Mouse (Mus musculus): ENCODE measurements around the gene Ybx2. TPM values are rescaled to one million over a fixed set of nuclear protein-coding genes. Genes with fewer than 3 reads are reported as not detected.

The Ybx2 gene
- polyA plus RNA-seq, 1 experiment from 2014 or later: 6.3 TPM

- peak overlapping the region; percentile 45 for H3K27ac ChIP-seq
- peaks cover 39% of the 10 kb centered on the region for H3K4me1 ChIP-seq
- peaks cover 22% of the 10 kb centered on the region for H3K27me3 ChIP-seq
- H3K9ac ChIP-seq: no peak overlapping the region
- peaks cover 82% of the 10 kb centered on the region for H3K36me3 ChIP-seq
- no peak overlapping the region for H3K4me2 ChIP-seq
- H3K4me3 ChIP-seq (replicated peaks): no peak overlapping the region
- WGBS: 77% methylated on average over 3 of the region's 3 CpGs
- no peak for ATAC-seq (replicated peaks; ENCODE audit: low FRiP score)
- H3K9me3 ChIP-seq (replicated peaks): no peaks in the 10 kb centered on the region
Observed at GRCm38 (mm10) chr11:69970775-69971174, 35.2 kb downstream of the Ybx2 start.

- 94% methylated on average over 2 of the region's 2 CpGs for WGBS
- Histone ChIP-seq H3K4me3 (replicated peaks) (no peak overlapping the region), H3K27ac (no peak overlapping the region), H3K9ac (no peak overlapping the region), H3K4me2 (no peak overlapping the region), H3K4me1 (peaks cover 18% of the 10 kb centered on the region), H3K9me3 (replicated peaks) (no peaks in the 10 kb centered on the region), H3K27me3 (no peaks in the 10 kb centered on the region), H3K36me3 (peaks cover 87% of the 10 kb centered on the region)
- no peak for ATAC-seq (replicated peaks; ENCODE audit: low FRiP score)
Observed at GRCm38 (mm10) chr11:69974907-69975306, 39.3 kb downstream of the Ybx2 start.

DNA sequence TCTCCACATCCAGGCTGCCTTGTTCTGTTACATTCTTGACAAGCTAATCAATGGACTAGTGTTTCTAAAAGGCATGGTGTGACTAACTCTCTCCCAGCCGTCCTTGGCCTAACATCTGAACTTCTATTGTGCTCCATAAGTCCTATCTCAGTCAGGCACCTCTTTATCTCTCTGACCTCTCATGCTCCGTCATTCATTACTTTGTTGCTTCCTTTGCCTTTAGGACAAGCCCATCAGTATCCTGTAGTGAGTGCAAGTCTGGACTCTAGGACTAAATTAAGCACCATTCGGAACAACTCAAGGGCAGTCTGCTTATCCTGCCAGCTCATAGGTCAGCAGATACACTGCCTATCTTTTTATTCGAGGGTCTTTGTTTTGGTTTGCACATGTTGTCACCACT lies 40.7 kb downstream of the Ybx2 start:
- whole genome bisulfite sequencing: 91% methylated on average over 4 of the region's 4 CpGs
- Histone ChIP-seq H3K36me3 (peaks cover 76% of the 10 kb centered on the region), H3K9ac (no peak overlapping the region), H3K27me3 (no peaks in the 10 kb centered on the region), H3K4me2 (no peak overlapping the region), H3K4me1 (peaks cover 11% of the 10 kb centered on the region), H3K9me3 (replicated peaks) (no peaks in the 10 kb centered on the region), H3K4me3 (replicated peaks) (no peak overlapping the region), H3K27ac (no peak overlapping the region)
- ATAC-seq (replicated peaks; ENCODE audit: low FRiP score): no peak

DNA sequence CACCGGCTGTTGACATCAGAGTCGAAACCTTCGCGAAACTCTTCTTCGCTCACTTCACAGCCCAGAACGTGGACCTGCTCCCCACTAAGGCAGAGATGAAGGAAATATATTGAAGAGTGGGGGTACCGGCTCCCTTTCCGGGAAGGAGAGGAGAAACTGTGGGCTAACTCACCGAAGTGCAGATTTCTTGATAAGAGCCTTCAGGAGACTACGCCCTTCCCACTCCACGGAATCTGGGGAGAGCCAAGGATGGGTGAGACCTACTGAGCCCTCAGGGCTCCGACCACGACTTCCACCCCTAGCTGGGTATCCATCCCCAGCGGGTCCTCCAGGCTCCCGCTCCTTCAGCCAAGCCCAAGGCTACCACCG lies 44.2 kb downstream of the Ybx2 start:
- no peak for ATAC-seq (replicated peaks; ENCODE audit: low FRiP score)
- Histone ChIP-seq H3K4me1 (peaks cover 32% of the 10 kb centered on the region), H3K9me3 (replicated peaks) (no peaks in the 10 kb centered on the region), H3K4me2 (peak overlapping the region; percentile 72), H3K27ac (peak overlapping the region; percentile 100), H3K27me3 (no peaks in the 10 kb centered on the region), H3K4me3 (replicated peaks) (peak overlapping the region; percentile 97), H3K36me3 (peaks cover 56% of the 10 kb centered on the region), H3K9ac (peak overlapping the region; percentile 76)
- 3% methylated on average over 16 of the region's 16 CpGs for WGBS

- Histone ChIP-seq H3K27ac (peak overlapping the region; percentile 100), H3K27me3 (no peaks in the 10 kb centered on the region), H3K9ac (peak overlapping the region; percentile 93), H3K4me3 (replicated peaks) (peak overlapping the region; percentile 97), H3K4me1 (peaks cover 32% of the 10 kb centered on the region), H3K9me3 (replicated peaks) (no peaks in the 10 kb centered on the region), H3K36me3 (peaks cover 56% of the 10 kb centered on the region), H3K4me2 (peak overlapping the region; percentile 72)
- under 1% methylated on average over 51 of the region's 60 CpGs for WGBS
- peak; percentile 94 for ATAC-seq (replicated peaks; ENCODE audit: low FRiP score)
Observed at GRCm38 (mm10) chr11:69980196-69981140, 44.9 kb downstream of the Ybx2 start.

DNA sequence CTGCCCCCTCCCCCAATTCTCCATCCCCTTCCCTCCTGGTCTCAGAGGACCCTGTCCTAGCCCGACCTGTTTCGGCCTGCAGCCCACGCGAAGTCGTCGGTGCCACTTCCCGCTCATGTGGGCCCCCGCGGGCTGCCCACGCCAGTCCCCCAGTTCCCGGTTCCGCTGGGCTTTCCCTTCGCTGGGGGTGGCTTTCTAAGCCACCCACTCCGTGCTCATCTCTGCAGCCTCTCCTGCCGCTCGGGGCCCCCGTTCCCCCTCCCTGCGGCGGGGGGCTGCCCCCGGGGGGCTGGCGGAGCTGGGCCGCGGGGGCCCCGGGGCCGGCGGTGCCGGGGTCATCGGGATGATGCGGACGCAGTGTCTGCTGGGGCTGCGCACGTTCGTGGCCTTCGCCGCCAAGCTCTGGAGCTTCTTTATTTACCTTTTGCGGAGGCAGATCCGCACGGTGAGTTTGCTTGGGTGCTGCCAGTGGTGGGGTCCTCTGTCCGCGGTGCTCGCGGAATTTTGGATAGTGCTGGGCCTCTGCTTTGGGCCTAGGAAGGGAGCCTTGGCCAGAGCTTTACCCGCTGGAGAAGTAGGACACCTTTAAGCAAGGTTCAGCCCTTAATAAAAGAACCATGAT lies 45.7 kb downstream of the Ybx2 start, which contains the start of gene Ctdnep1:
TSS of gene Ctdnep1 (plus strand) at position 16 of the 622 bp plus-strand sequence.
- H3K4me2 ChIP-seq: peak within 1 kb of the TSS; percentile 72
- WGBS: under 1% methylated on average over 40 of the region's 43 CpGs
- peak; percentile 55; the same call in 1 of the 2 replicates for ATAC-seq (replicated peaks; ENCODE audit: low FRiP score)
- H3K36me3 ChIP-seq: peaks cover 55% of the 10 kb centered on the region
- peak within 1 kb of the TSS; percentile 97 for H3K4me3 ChIP-seq (replicated peaks)
- H3K27ac ChIP-seq: peak within 1 kb of the TSS; percentile 100
- H3K4me1 ChIP-seq: peaks cover 32% of the 10 kb centered on the region
- no peaks in the 10 kb centered on the region for H3K9me3 ChIP-seq (replicated peaks)
- H3K27me3 ChIP-seq: no peaks in the 10 kb centered on the region
- peak within 1 kb of the TSS; percentile 93 for H3K9ac ChIP-seq

GRCm38 (mm10) chr11:69982225-69982624 lies 46.6 kb downstream of the Ybx2 start, which contains the start of gene Elp5:
Gene Elp5 (minus strand): TSS chr11:69982517.
- Histone ChIP-seq H3K4me2 (peak within 1 kb of the TSS; percentile 72), H3K9me3 (replicated peaks) (no peaks in the 10 kb centered on the region), H3K36me3 (peaks cover 55% of the 10 kb centered on the region), H3K27ac (peak within 1 kb of the TSS; percentile 100), H3K9ac (peak within 1 kb of the TSS; percentile 93), H3K4me3 (replicated peaks) (peak within 1 kb of the TSS; percentile 97), H3K4me1 (peaks cover 32% of the 10 kb centered on the region), H3K27me3 (no peaks in the 10 kb centered on the region)
- WGBS: 47% methylated on average over 8 of the region's 8 CpGs
- no peak for ATAC-seq (replicated peaks; ENCODE audit: low FRiP score)

DNA sequence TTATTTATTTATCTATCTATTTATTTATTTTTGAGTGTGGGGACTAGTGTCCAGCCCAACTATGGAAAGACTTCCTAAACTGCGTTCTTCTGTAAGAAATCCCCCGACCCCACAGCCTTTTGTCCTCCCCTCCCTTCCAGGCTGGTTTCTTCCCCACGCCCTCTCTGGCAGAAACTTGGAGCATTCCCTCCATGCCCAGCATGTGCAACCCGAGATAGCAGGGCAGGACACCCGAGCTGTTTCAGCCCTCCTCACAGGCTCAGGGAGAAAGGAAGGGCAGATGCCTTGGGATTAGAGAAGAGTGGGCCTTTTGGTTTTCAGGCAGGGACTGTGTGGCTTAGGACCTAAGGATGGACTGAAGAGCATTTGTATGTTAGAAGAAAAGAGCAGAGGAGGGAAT lies 47.3 kb downstream of the Ybx2 start:
- peaks cover 32% of the 10 kb centered on the region for H3K4me1 ChIP-seq
- peak overlapping the region; percentile 72 for H3K4me2 ChIP-seq
- no peaks in the 10 kb centered on the region for H3K27me3 ChIP-seq
- WGBS: 13% methylated on average over 5 of the region's 5 CpGs
- H3K27ac ChIP-seq: peak overlapping the region; percentile 100
- H3K9ac ChIP-seq: peak overlapping the region; percentile 93
- H3K36me3 ChIP-seq: peaks cover 55% of the 10 kb centered on the region
- no peaks in the 10 kb centered on the region for H3K9me3 ChIP-seq (replicated peaks)
- H3K4me3 ChIP-seq (replicated peaks): peak overlapping the region; percentile 97
- ATAC-seq (replicated peaks; ENCODE audit: low FRiP score): no peak

DNA sequence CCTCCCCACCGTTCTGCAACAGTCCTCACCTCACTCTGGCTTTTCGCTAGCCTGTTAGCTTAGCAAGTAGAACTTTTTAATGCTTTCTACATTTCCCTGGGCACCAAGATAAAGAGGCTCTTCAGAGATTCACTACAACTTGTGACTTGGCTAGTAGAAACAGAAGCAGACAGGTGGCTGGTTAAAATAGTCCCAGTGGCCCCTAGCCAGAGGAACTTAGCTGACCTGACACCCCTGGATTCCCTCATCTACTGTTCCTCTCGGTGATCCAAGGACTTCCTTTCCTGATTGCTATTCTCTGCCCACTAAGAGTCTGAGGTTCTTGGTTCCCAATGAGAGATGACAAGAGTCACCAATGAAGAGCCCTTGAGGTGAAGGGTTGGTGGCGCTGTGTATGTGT lies 47.8 kb downstream of the Ybx2 start:
- ATAC-seq (replicated peaks; ENCODE audit: low FRiP score): no peak
- Histone ChIP-seq H3K4me3 (replicated peaks) (peak overlapping the region; percentile 97), H3K4me2 (peak overlapping the region; percentile 72), H3K27ac (peak overlapping the region; percentile 100), H3K9ac (peak overlapping the region; percentile 41; the same call in 1 of the 2 replicates), H3K4me1 (peaks cover 32% of the 10 kb centered on the region), H3K9me3 (replicated peaks) (no peaks in the 10 kb centered on the region), H3K27me3 (no peaks in the 10 kb centered on the region), H3K36me3 (peaks cover 55% of the 10 kb centered on the region)
- WGBS: 82% methylated on average over 4 of the region's 4 CpGs

DNA sequence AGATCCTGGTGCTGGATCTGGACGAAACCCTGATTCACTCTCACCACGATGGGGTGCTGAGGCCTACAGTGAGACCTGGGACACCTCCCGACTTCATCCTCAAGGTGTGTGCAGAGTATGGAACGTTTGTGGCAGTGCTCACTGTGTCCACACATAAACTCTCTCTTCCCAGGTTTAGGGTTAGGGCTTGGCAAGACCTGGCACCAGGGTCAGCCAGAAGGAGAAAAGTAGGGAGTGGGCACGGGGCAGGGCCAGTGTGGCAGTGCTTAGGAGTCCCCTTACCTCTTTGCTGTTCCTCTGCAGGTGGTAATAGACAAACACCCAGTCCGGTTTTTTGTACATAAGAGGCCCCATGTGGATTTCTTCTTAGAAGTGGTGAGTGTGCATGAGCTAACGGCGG lies 48.8 kb downstream of the Ybx2 start:
- ATAC-seq (replicated peaks; ENCODE audit: low FRiP score): no peak
- Histone ChIP-seq H3K9ac (no peak overlapping the region), H3K4me2 (no peak overlapping the region), H3K36me3 (peaks cover 60% of the 10 kb centered on the region), H3K4me1 (peaks cover 24% of the 10 kb centered on the region), H3K4me3 (replicated peaks) (no peak overlapping the region), H3K27me3 (no peaks in the 10 kb centered on the region), H3K27ac (no peak overlapping the region), H3K9me3 (replicated peaks) (no peaks in the 10 kb centered on the region)
- WGBS: 89% methylated on average over 8 of the region's 8 CpGs

DNA sequence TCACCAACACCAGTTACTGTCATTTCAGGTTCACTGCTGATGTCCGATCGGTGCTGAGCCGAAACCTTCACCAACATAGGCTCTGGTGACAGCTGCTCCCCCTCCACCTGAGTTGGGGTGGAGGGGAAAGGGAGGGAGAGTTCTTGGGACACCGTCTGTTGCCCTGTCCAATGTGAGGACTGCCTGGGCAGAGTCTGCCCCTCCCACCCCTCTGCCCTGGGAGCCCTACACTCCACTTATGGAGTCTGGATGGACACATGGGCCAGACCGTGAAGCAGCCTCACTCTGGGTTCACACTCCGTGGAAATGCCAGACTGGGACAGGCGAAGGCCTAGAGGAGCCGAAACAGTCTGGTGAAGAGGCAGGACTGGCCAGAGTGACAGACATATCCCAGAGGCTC lies 54.4 kb downstream of the Ybx2 start:
- no peak overlapping the region; the same call in 1 of the 2 replicates for H3K4me3 ChIP-seq (replicated peaks)
- H3K27ac ChIP-seq: peak overlapping the region; percentile 95
- H3K9me3 ChIP-seq (replicated peaks): no peaks in the 10 kb centered on the region
- no peak for ATAC-seq (replicated peaks; ENCODE audit: low FRiP score)
- H3K9ac ChIP-seq: peak overlapping the region; percentile 64; the same call in 1 of the 2 replicates
- H3K36me3 ChIP-seq: peaks cover 74% of the 10 kb centered on the region
- peaks cover 24% of the 10 kb centered on the region for H3K4me1 ChIP-seq
- H3K4me2 ChIP-seq: no peak overlapping the region
- WGBS: 87% methylated on average over 8 of the region's 8 CpGs
- H3K27me3 ChIP-seq: no peaks in the 10 kb centered on the region
